Mouse (Mus musculus): ENCODE results near the gene Samd14. TPM values are rescaled to one million over a fixed set of nuclear protein-coding genes. Genes with fewer than 3 reads are reported as not detected.

Samd14 gene
- polyA plus RNA-seq, 1 experiment from 2014 or later, result 39.2 TPM

DNA sequence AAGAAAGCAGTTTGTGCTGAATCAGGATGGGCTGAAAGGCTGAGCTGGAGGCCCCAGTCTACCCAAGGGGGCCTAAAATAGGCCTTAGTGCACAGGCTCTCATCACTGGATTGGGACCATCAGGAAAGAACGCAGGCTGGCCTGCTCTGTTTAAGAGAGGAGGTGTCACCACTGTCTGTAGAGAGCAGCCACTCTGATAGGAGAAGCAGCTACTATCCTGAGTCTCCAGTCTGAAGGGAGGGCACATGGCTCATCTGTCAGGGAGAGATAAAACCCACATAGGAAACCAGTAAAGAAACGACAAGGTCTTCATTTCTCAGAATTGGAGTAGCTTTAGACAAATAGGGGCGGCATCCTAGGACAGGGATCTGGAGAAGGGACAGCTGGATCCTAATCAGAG is 2.4 kb downstream of the Samd14 start:
- Histone ChIP-seq H3K4me1 (peaks cover 51% of the 10 kb centered on the region), H3K36me3 (peaks cover 48% of the 10 kb centered on the region), H3K27ac (0 out of 2 replicates have a peak overlapping the region, but pooled peaks have one; percentile 96), H3K4me3 (peak overlapping the region; percentile 81), H3K27me3 (ENCODE audit: low read depth, poor library complexity, severe bottlenecking) (no peaks in the 10 kb centered on the region), H3K9me3 (replicated peaks) (no peaks in the 10 kb centered on the region)
- 64% methylated on average over 3 of the region's 3 CpGs for WGBS
- DNase-seq (ENCODE audit: low spot score), result no peak

DNA sequence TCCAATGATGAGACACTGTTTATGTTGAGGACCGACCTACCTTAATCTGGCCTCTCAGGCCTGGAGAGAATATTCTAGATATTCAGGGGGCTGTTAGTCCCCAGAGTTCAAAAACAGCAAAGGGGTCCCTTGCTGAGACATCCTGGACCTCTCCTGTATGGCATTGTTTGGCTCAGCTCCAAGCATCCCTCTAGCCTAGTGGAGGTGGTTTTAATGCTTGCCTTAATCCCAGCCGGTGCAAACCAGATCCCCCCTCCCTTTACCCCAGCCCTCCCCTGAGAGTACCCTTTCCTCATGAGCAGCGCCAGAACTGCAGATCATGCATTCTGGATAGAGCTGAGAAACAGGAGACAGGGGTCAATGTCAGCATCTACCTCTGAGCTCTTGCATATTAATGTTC is 2.8 kb downstream of the Samd14 start:
- no peak for DNase-seq (ENCODE audit: low spot score)
- Histone ChIP-seq H3K9me3 (replicated peaks) (no peaks in the 10 kb centered on the region), H3K36me3 (peaks cover 53% of the 10 kb centered on the region), H3K4me1 (peaks cover 46% of the 10 kb centered on the region), H3K27ac (no peak overlapping the region), H3K27me3 (ENCODE audit: low read depth, poor library complexity, severe bottlenecking) (peaks cover 4% of the 10 kb centered on the region), H3K4me3 (no peak overlapping the region)
- WGBS, result 43% methylated on average over 3 of the region's 3 CpGs

DNA sequence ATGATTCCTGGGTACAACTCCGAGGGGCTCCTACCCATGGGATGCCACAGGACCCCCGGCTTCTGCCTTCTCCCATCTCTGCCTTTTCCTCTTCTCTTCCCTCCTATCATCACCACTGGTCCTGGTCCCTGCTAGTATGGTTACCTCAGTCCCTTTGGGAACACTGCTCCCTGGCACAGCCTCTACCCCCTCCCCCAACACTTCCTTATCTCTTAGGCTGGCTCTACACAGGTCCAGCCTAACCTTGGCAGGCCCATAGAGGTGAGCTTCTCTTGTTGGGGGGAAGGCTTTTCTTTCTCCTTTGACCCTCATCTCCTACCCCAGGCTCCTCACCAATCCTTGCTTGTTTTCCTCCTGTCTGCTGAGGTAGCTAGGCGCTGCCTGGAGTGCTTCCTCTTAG is 5.8 kb downstream of the Samd14 start:
- DNase-seq (ENCODE audit: low spot score), result no peak
- H3K36me3 ChIP-seq, result peaks cover 83% of the 10 kb centered on the region
- 73% methylated on average over 3 of the region's 3 CpGs for WGBS
- peaks cover 33% of the 10 kb centered on the region for H3K27me3 ChIP-seq (ENCODE audit: low read depth, poor library complexity, severe bottlenecking)
- H3K4me1 ChIP-seq, result peaks cover 32% of the 10 kb centered on the region
- H3K4me3 ChIP-seq, result no peak overlapping the region
- H3K9me3 ChIP-seq (replicated peaks), result no peaks in the 10 kb centered on the region
- no peak overlapping the region for H3K27ac ChIP-seq

DNA sequence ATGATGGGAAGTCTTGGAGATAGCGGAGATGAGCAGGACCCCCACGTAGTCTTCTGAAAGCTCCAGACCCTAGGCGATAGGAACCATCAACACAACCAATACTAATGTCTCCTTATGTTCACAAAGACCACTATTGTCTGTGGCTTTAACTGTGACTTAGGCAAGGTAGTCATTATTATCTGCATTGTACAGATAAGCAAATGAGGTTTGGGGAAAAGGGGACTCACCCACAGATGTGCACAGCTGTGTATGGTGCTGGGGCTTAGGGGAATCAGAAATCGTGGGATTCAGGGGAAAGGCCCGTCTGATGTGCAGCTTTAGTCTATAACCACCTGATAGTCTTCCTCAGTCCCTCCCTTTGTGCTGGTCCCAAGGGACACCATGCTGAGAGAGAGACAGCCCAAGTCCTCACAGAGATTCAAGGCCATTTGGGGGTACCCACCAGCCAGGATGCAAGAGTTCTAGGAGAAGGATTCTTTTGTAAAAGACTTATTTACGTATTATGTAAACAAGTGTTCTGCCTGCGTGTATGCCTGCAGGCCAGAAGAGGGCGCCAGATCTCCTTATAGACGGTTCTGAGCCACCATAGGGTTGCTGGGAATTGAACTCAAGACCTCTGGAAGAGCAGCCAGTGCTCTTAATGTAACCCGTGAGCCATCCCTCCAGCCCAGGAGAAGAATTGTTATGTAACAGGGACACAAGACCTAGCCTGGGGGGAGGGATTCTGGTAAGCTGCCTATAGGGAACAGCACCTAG is 12.7 kb downstream of the Samd14 start:
- peaks cover 39% of the 10 kb centered on the region for H3K27me3 ChIP-seq (ENCODE audit: low read depth, poor library complexity, severe bottlenecking)
- H3K27ac ChIP-seq, result no peak overlapping the region
- H3K4me3 ChIP-seq, result no peak overlapping the region
- peaks cover 92% of the 10 kb centered on the region for H3K36me3 ChIP-seq
- H3K9me3 ChIP-seq (replicated peaks), result no peaks in the 10 kb centered on the region
- peaks cover 14% of the 10 kb centered on the region for H3K4me1 ChIP-seq
- 80% methylated on average over 10 of the region's 10 CpGs for WGBS
- no peak for DNase-seq (ENCODE audit: low spot score)

DNA sequence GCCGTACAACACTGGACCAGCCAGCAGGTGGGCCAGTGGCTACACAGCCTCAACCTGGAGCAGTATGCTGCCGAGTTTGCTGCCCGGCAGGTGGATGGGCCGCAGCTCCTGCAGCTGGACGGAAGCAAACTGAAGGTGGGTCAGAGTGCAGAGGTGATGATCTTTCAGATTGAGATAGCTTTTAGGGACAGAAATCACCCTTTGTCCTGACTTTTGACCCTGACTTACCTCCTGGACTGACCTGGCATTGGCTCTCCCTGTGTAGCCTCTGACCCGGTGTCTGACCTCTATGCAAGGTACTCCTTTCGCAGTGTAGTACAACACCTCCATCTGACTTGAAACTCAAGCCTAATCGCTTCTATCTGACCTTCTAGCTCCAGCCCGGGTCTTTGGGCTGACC is 13.8 kb downstream of the Samd14 start:
- Histone ChIP-seq H3K4me1 (peaks cover 25% of the 10 kb centered on the region), H3K27ac (no peak overlapping the region), H3K4me3 (no peak overlapping the region), H3K9me3 (replicated peaks) (no peaks in the 10 kb centered on the region), H3K27me3 (ENCODE audit: low read depth, poor library complexity, severe bottlenecking) (peaks cover 39% of the 10 kb centered on the region), H3K36me3 (peaks cover 81% of the 10 kb centered on the region)
- DNase-seq (ENCODE audit: low spot score), result no peak
- 95% methylated on average over 9 of the region's 9 CpGs for WGBS

DNA sequence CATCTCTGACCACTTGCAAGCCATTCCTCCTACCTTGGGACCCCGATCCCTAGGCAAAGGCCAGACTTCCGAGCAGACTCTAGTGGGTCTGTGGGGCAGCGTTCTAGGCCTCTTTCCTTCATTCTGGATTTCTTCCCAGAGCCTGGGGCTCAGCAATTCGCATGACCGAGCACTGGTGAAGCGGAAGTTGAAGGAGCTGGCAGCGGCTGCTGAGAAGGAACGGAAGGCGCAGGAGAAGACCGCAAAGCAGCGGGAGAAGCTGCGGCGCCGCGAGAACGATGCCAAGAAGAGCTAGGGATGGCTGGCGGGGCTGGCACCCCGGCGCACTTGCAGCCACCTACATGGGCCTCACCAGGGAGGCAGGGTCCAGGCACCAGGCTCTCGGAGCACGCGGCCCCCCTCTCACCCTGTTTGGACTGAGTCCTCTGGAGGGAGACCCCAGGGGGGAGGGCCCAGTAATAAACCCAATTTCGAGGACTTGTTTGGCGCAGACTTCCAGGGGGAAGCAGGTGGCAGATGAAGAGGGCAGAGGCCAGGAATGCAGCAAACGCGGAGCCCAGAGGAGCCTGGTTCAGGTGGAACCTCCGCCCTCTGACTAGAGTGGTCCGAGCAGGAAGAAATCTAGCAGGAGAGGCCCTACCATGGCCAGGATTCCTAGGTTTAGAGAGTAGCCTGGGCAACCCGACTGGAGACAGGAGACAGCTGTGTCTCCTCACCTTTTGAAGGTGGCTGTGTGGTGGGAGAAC is 14.9 kb downstream of the Samd14 start:
- Histone ChIP-seq H3K27me3 (ENCODE audit: low read depth, poor library complexity, severe bottlenecking) (peaks cover 35% of the 10 kb centered on the region), H3K4me3 (no peak overlapping the region), H3K27ac (no peak overlapping the region), H3K9me3 (replicated peaks) (no peaks in the 10 kb centered on the region), H3K36me3 (peaks cover 70% of the 10 kb centered on the region), H3K4me1 (peaks cover 25% of the 10 kb centered on the region)
- 77% methylated on average over 29 of the region's 29 CpGs for WGBS
- DNase-seq (ENCODE audit: low spot score), result no peak

DNA sequence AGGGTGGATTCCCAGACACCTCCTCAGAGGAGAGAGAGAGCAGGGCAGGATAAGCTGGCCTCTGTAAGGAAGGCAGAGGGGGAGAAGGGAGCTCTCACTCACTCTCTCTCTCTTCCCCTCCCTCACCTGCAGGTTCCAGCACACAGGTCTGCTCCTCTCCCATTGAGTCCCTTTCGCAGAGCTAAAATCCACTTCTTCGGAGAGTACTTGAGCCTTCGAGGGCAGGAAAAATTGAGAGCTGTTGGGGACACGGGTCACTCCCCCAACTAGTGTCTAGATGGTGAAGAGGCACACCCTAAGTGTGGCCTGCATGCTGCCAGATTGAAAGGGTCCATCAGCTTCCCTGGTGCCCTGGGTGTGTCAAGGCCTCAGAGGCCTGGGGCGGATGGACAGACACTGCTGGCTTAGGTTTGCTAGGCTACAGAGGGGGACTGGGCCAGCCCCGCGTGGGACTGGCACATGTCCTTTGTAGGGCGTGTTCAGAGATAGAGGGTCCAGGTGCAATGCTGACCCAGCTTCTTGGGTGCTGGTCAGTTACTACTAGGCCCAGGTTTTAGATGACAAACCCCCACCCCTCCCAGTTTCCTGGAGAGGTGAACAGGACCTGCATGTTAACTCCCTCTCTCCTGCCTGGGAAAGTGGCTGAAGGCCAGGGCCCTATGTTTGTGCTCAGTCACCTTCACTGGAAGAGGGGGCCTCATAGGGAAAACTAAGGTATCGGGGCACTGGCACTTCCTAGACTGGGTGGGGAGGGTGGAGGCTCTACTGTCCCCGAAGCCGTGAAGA is 15.7 kb downstream of the Samd14 start:
- H3K27ac ChIP-seq, result no peak overlapping the region
- no peaks in the 10 kb centered on the region for H3K9me3 ChIP-seq (replicated peaks)
- H3K27me3 ChIP-seq (ENCODE audit: low read depth, poor library complexity, severe bottlenecking), result peaks cover 28% of the 10 kb centered on the region
- DNase-seq (ENCODE audit: low spot score), result no peak
- no peak overlapping the region for H3K4me3 ChIP-seq
- H3K36me3 ChIP-seq, result peaks cover 62% of the 10 kb centered on the region
- peaks cover 21% of the 10 kb centered on the region for H3K4me1 ChIP-seq
- WGBS, result 91% methylated on average over 11 of the region's 11 CpGs

DNA sequence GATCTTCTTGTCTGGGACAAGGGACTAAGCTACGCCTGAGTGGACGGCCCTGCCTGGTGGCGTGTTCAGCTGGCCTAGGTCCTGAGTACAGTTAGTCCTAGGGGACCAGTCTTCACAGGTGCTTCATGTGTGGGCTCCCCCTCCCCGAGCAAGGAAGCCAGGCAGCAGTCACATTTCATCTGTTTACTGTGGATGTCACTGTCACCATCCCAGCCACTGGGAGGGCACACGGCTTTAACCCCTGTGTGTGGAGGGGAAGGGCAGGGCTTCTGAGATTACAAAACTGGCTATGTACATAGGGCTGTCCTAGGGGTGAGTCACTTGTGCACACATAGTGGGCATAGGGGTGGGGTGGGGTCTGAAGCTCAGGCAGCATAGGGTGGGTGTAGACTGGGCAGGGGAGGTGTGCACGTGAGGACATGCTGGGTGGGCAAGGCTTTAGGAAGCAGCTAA is 16.4 kb downstream of the Samd14 start:
- Histone ChIP-seq H3K27me3 (ENCODE audit: low read depth, poor library complexity, severe bottlenecking) (peaks cover 24% of the 10 kb centered on the region), H3K4me1 (peaks cover 21% of the 10 kb centered on the region), H3K36me3 (peaks cover 55% of the 10 kb centered on the region), H3K4me3 (no peak overlapping the region), H3K27ac (no peak overlapping the region), H3K9me3 (replicated peaks) (no peaks in the 10 kb centered on the region)
- 83% methylated on average over 6 of the region's 6 CpGs for WGBS
- DNase-seq (ENCODE audit: low spot score), result no peak

DNA sequence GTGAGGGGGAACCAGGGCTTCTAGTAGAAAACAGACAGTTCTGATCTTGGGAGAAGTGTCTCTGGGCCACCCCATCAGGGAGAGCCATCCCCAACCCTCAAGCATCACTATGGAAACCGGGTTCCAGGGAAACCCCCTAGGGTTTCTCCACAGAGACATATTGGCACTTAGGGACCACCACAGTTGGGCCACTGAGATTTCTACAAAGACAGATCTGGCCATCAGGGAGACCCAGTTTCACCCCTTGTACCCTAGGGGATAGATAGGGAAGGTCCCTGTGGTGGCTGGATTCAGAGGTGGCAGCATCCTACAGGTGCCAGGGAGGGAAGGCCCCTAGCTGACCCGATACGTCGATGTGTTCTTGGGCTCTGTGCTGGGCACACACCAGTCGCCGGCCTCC is 17.2 kb downstream of the Samd14 start:
- H3K27me3 ChIP-seq (ENCODE audit: low read depth, poor library complexity, severe bottlenecking), result peaks cover 27% of the 10 kb centered on the region
- H3K4me1 ChIP-seq, result peaks cover 21% of the 10 kb centered on the region
- H3K4me3 ChIP-seq, result no peak overlapping the region
- 87% methylated on average over 6 of the region's 6 CpGs for WGBS
- peaks cover 47% of the 10 kb centered on the region for H3K36me3 ChIP-seq
- no peak overlapping the region for H3K27ac ChIP-seq
- H3K9me3 ChIP-seq (replicated peaks), result no peaks in the 10 kb centered on the region
- DNase-seq (ENCODE audit: low spot score), result no peak

DNA sequence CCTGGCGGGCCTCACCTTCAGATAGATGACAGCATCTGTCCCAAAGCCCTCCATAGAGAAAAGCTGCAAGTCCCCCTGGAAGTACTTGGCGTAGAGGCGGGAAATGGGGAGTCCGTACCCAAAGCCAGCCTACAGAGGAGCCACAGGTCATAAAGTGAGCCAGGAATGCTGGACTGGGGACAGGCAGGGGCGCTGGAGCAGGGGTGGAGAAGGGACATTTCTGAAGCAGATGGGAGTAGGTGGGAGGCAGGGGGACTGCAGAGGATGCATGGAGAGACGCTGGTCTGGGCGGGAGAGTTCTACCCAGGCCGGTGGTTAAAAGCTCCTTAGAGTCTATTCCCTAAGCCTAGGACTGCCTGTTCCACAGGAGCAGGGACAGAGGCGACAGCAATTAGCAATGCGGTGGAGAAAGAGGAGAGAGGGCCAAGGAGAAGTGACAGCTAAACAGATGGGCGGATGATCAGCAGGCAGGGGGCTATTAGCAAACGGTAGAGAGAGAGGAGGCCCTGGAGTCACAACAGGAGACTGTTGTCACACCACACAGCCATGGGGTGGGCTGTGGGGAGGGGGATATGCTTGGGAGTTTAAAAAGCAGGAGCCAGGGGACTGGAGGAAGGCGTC is 18.3 kb downstream of the Samd14 start:
- 14% methylated on average over 13 of the region's 13 CpGs for WGBS

DNA sequence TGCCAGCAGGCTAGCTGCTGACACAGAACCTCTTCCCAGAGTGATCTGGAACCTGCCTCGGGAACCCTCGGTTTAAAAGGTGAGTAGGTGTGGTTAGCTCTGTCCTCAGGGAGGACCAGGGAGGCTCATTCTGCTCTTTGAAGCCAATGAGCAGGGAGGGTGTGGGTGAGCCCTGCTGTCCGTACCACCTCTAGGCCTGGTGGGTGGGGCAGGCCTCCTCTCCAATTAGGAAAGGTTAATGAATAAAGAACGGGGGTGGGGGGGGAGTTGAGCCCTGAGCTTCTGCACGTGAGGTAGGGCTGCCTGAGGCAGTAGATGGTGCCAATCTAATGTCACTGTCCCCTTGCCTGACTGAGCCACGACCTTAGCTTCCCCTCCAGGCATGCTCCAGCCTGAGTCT is 23.3 kb downstream of the Samd14 start:
- H3K4me1 ChIP-seq, result peaks cover 20% of the 10 kb centered on the region
- no peaks in the 10 kb centered on the region for H3K9me3 ChIP-seq (replicated peaks)
- no peak overlapping the region for H3K27ac ChIP-seq
- 31% methylated on average over 6 of the region's 6 CpGs for WGBS
- H3K27me3 ChIP-seq (ENCODE audit: low read depth, poor library complexity, severe bottlenecking), result peaks cover 50% of the 10 kb centered on the region
- H3K36me3 ChIP-seq, result no peaks in the 10 kb centered on the region; the same call in 1 of the 2 replicates
- no peak for DNase-seq (ENCODE audit: low spot score)
- H3K4me3 ChIP-seq, result no peak overlapping the region

More for the DNA sequence above, 18.3 kb downstream of the Samd14 start:
- Histone ChIP-seq H3K36me3 (peaks cover 36% of the 10 kb centered on the region), H3K9me3 (replicated peaks) (no peaks in the 10 kb centered on the region), H3K4me1 (peaks cover 21% of the 10 kb centered on the region), H3K27me3 (ENCODE audit: low read depth, poor library complexity, severe bottlenecking) (peaks cover 38% of the 10 kb centered on the region), H3K27ac (0 out of 2 replicates have a peak overlapping the region, but pooled peaks have one; percentile 14), H3K4me3 (no peak overlapping the region)
- DNase-seq (ENCODE audit: low spot score), result no peak

DNA sequence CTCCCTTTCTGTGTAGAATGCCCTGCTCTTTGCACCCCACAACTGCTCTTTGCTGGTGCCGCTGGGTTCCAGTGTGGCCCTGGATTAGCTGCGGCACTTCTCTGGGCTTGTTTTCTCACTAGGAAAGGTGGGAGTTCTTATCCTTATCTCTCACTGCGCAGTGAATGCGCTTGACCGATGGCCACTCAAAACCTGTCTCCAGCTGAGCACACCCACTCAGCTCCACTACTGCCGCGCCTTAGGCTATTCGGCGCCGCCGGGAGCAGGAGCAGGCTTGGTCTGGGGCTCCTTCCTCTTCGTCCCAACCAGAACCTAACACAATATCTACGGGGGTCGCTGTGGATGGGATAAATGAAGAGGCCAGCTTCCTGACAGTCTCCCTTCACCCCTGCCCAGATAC is 23.9 kb downstream of the Samd14 start:
- Histone ChIP-seq H3K36me3 (peaks cover 4% of the 10 kb centered on the region; the same call in 1 of the 2 replicates), H3K4me3 (no peak overlapping the region), H3K27me3 (ENCODE audit: low read depth, poor library complexity, severe bottlenecking) (peaks cover 43% of the 10 kb centered on the region), H3K27ac (no peak overlapping the region), H3K4me1 (peaks cover 14% of the 10 kb centered on the region), H3K9me3 (replicated peaks) (no peaks in the 10 kb centered on the region)
- WGBS, result 71% methylated on average over 14 of the region's 14 CpGs
- no peak for DNase-seq (ENCODE audit: low spot score)
